Mouse (Mus musculus): Measurements from ENCODE around the gene Shank1. TPM values are rescaled to one million over a fixed set of nuclear protein-coding genes. Genes with fewer than 3 reads are reported as not detected.

Shank1 gene
- polyA plus RNA-seq (2012; ENCODE audit: insufficient read depth, insufficient read length, low replicate concordance, missing spikeins): 51.0 and 92.9 TPM in 2 replicates

DNA sequence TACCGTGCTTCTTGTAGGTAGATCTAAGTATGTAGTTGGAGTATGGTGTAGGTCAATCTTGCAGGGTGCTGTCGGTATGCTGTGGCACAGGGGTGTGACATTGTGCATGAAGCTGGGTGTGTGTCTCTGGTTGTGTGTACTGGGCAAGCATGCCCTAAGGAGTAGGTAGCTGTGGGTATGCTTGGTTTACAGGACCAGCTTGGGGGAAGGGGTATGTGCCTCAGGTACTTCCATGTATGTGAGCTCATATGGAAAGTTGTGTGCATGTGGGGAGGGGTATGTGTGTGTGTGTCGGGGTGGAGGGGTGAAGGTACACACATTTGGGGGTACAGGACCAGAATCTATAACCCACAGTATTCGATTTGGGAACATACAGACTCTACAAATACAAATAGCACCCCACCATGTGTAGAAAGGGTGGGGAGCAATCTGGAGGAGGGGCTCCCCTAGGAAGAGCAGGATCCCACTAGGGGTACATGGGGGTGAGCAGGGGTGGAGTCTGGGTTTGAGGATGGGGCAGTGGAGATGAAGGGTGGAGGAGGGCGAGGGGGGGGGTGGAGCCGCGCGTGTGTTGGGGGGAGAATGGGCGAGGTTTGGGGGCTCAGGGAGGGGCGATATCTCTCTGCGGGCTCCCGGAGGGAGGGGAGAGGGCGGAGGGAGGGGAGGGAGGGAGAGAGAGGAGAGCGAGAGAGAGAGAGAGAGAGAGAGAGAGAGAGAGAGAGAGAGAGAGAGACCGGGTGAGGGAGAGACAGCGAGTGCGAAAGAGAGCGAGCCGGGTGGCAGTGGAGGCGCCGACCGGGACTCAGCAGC lies at the start of gene Shank1:
Shank1 (plus strand) TSS at position 779 of the 810 bp plus-strand sequence.
- TF ChIP-seq POLR2A (IDR thresholded peaks at IDR 0.05; ENCODE audit: insufficient read depth, low read depth, low read length): no peak
- Histone ChIP-seq H3K4me3 (ENCODE audit: insufficient read depth, low read depth, low read length) (peak within 1 kb of the TSS; percentile 75), H3K4me1 (ENCODE audit: control insufficient read depth, insufficient read depth, low read length) (peaks cover 42% of the 10 kb centered on the region), H3K27ac (ENCODE audit: insufficient read depth, low read depth, low read length) (peak within 1 kb of the TSS; percentile 91)
- 10% methylated on average over 12 of the region's 22 CpGs for WGBS

- 70% methylated on average over 6 of the region's 6 CpGs for WGBS
- Histone ChIP-seq H3K27ac (ENCODE audit: insufficient read depth, low read depth, low read length) (no peak overlapping the region), H3K4me3 (ENCODE audit: insufficient read depth, low read depth, low read length) (no peak overlapping the region), H3K4me1 (ENCODE audit: control insufficient read depth, insufficient read depth, low read length) (peaks cover 5% of the 10 kb centered on the region)
- TF ChIP-seq CTCF (IDR thresholded peaks at IDR 0.05; ENCODE audit: insufficient read depth, low read depth, low read length) (no peak), POLR2A (IDR thresholded peaks at IDR 0.05; ENCODE audit: insufficient read depth, low read depth, low read length) (no peak)
Measured at GRCm38 (mm10) chr7:44260410-44260809, 49.6 kb upstream of the Shank1 start.

GRCm38 (mm10) chr7:44261147-44261546 lies 48.9 kb upstream of the Shank1 start, which contains the start of gene Gm15517:
TSS of gene Gm15517 (plus strand) at chr7:44261447.
- no peak within 1 kb of the TSS for H3K4me3 ChIP-seq (ENCODE audit: insufficient read depth, low read depth, low read length)
- TF ChIP-seq POLR2A (IDR thresholded peaks at IDR 0.05; ENCODE audit: insufficient read depth, low read depth, low read length): no peak
- no peak for TF ChIP-seq CTCF (IDR thresholded peaks at IDR 0.05; ENCODE audit: insufficient read depth, low read depth, low read length)
- WGBS: 59% methylated on average over 5 of the region's 5 CpGs
- peaks cover 5% of the 10 kb centered on the region for H3K4me1 ChIP-seq (ENCODE audit: control insufficient read depth, insufficient read depth, low read length)
- H3K27ac ChIP-seq (ENCODE audit: insufficient read depth, low read depth, low read length): no peak within 1 kb of the TSS

DNA sequence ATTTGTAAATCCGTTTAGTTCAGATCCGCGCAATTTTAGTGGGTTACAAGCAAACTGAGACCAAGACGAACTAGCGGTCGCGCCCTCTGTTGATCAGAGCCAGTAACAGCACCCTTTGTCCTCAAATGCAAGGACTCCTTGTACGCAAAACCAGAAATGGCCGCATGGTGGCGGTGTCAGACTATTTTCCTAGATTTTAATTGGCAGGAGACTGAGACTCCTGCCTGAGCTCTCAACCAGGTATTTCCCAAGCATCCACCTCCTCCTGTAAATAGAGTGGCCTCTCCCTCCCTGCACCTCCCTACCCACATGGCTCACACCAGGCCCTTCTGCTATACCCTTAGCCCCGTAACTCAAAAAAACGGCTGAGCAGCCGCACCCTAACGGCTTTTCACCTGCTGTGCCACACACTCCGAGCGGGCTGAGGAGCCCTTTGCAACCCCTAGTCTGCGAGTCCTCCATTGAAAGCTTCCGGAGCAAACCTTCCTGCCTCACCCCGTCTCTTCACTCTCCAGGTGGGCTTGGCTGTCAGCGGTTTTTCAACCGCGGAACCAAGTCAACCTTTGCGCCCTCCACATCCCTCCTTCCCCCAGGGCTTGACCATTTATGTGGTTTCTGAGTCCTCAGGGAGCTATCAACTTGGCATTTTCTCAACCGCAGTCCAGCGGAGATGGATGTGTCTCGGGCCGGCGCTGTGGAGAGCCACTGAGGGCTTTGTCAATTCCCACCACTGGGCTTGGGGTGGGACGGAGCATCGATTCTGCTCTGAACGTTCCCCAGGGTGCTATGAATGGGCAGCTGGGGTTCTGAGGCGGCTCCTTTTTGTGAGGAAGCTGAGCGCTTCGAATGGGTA lies 47.0 kb upstream of the Shank1 start:
- Histone ChIP-seq H3K4me3 (ENCODE audit: insufficient read depth, low read depth, low read length) (peak overlapping the region; percentile 38), H3K4me1 (ENCODE audit: control insufficient read depth, insufficient read depth, low read length) (peaks cover 5% of the 10 kb centered on the region), H3K27ac (ENCODE audit: insufficient read depth, low read depth, low read length) (no peak overlapping the region)
- whole genome bisulfite sequencing: 5% methylated on average over 34 of the region's 34 CpGs
- TF ChIP-seq POLR2A (IDR thresholded peaks at IDR 0.05; ENCODE audit: insufficient read depth, low read depth, low read length) (no peak), CTCF (IDR thresholded peaks at IDR 0.05; ENCODE audit: insufficient read depth, low read depth, low read length) (peak; percentile 62)

- Histone ChIP-seq H3K4me3 (ENCODE audit: insufficient read depth, low read depth, low read length) (no peak overlapping the region), H3K4me1 (ENCODE audit: control insufficient read depth, insufficient read depth, low read length) (peaks cover 3% of the 10 kb centered on the region), H3K27ac (ENCODE audit: insufficient read depth, low read depth, low read length) (no peak overlapping the region)
- TF ChIP-seq POLR2A (IDR thresholded peaks at IDR 0.05; ENCODE audit: insufficient read depth, low read depth, low read length): no peak
- no peak for TF ChIP-seq CTCF (IDR thresholded peaks at IDR 0.05; ENCODE audit: insufficient read depth, low read depth, low read length)
- WGBS: 82% methylated on average over 11 of the region's 11 CpGs
Measured at GRCm38 (mm10) chr7:44268117-44268516, 41.9 kb upstream of the Shank1 start.

GRCm38 (mm10) chr7:44269397-44269796 lies 40.7 kb upstream of the Shank1 start:
- TF ChIP-seq CTCF (IDR thresholded peaks at IDR 0.05; ENCODE audit: insufficient read depth, low read depth, low read length) (no peak), POLR2A (IDR thresholded peaks at IDR 0.05; ENCODE audit: insufficient read depth, low read depth, low read length) (no peak)
- Histone ChIP-seq H3K27ac (ENCODE audit: insufficient read depth, low read depth, low read length) (no peak overlapping the region), H3K4me1 (ENCODE audit: control insufficient read depth, insufficient read depth, low read length) (no peaks in the 10 kb centered on the region), H3K4me3 (ENCODE audit: insufficient read depth, low read depth, low read length) (no peak overlapping the region)
- 85% methylated on average over 2 of the region's 2 CpGs for WGBS

DNA sequence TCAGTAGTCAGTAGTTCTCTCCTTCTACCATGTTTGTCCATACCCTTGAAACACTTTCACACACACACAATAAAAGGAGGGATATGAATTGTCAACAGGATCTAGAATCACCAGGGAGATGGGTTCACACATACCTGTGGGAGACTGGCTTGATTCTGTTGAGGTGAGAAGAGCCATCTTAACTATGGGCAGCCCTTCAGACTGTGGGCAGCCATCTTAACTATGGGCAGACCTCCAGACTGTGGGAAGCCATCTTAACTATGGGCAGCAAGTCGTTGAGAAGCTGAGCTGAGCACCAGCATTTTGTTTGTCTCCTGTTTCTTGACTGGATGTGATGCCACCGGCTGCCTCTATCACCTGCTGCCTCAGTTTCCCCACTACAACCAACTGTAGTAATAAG lies 38.7 kb upstream of the Shank1 start:
- Histone ChIP-seq H3K4me1 (ENCODE audit: control insufficient read depth, insufficient read depth, low read length) (no peaks in the 10 kb centered on the region), H3K27ac (ENCODE audit: insufficient read depth, low read depth, low read length) (no peak overlapping the region), H3K4me3 (ENCODE audit: insufficient read depth, low read depth, low read length) (no peak overlapping the region)
- 58% methylated on average over 2 of the region's 2 CpGs for WGBS
- TF ChIP-seq CTCF (IDR thresholded peaks at IDR 0.05; ENCODE audit: insufficient read depth, low read depth, low read length): no peak
- no peak for TF ChIP-seq POLR2A (IDR thresholded peaks at IDR 0.05; ENCODE audit: insufficient read depth, low read depth, low read length)

DNA sequence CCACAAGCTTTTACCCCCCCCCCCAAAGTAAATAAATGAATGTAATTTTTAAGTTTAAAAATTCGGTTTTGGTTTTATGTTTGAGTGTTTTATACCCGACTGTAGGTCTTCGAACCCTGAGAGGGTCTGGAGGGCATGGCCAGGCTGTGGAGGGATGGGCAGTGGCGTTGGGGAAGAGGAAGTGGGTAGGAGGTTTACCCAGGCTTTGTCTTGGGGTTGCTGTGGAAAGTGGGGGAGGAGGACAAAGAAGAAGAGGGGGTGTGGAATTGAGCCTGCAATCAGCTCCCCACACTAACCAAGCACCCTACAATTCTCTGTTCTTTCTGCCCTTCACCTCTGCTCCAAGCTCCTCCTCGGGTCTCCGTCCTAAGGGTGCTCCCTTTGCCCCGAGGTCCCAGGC lies 37.5 kb upstream of the Shank1 start:
- no peak overlapping the region for H3K27ac ChIP-seq (ENCODE audit: insufficient read depth, low read depth, low read length)
- H3K4me1 ChIP-seq (ENCODE audit: control insufficient read depth, insufficient read depth, low read length): no peaks in the 10 kb centered on the region
- no peak overlapping the region for H3K4me3 ChIP-seq (ENCODE audit: insufficient read depth, low read depth, low read length)
- 87% methylated on average over 7 of the region's 7 CpGs for WGBS
- TF ChIP-seq POLR2A (IDR thresholded peaks at IDR 0.05; ENCODE audit: insufficient read depth, low read depth, low read length) (no peak), CTCF (IDR thresholded peaks at IDR 0.05; ENCODE audit: insufficient read depth, low read depth, low read length) (no peak)

DNA sequence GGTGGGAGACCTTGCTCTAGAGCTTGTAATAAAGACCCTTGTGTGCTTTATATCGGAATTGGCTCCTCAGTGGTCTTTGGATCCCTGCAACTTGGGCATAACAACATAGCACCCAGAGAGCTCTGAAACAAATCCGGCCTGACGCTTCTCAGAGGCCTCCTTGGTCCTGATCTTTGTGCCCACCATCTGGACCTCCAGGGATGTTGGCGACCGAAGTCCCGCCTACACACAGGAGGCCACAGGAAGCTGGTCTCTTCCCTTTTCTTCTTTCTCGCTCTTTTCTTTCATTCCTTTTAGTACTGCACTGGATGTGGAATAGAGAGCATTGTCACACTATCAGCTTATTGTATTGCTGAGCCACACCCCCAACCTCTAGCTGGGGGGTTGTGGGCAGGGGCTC lies 36.6 kb upstream of the Shank1 start:
- TF ChIP-seq POLR2A (IDR thresholded peaks at IDR 0.05; ENCODE audit: insufficient read depth, low read depth, low read length) (no peak), CTCF (IDR thresholded peaks at IDR 0.05; ENCODE audit: insufficient read depth, low read depth, low read length) (no peak)
- WGBS: 66% methylated on average over 7 of the region's 7 CpGs
- no peak overlapping the region for H3K4me3 ChIP-seq (ENCODE audit: insufficient read depth, low read depth, low read length)
- no peak overlapping the region for H3K27ac ChIP-seq (ENCODE audit: insufficient read depth, low read depth, low read length)
- H3K4me1 ChIP-seq (ENCODE audit: control insufficient read depth, insufficient read depth, low read length): no peaks in the 10 kb centered on the region
